ENCODE assay signal across 9 mouse cellular contexts in genomic region chr5:106815923-106816654, GRCm38 (mm10).
A peak's percentile ranks its signal among the peaks of the same experiment; 100 is the strongest.
DNase-seq lines count a peak whose midpoint lies in the region; ATAC-seq and TF ChIP-seq lines count a peak whose summit lies in the region.
"Had no signal": no experiment of that assay in that cellular context is flagged by ENCODE, and none has a peak within 500 bp of the region (broad histone marks: within the 10 kb centered on the region; RNA-seq: fewer than 3 reads in every experiment).

No protein-coding gene starts in this region.

- H3K4me3 ChIP-seq in limb, embryonic 15.5 days: 0 out of 2 replicates have a peak overlapping the region, but pooled peaks have one; percentile 9
- H3K4me3 ChIP-seq in stomach, postnatal 0 days (ENCODE audit: low read depth, low read length): no peak overlapping the region

- ATAC-seq in CD4-positive, CD25-positive, alpha-beta regulatory T cell, adult 4 months: no peak
- ATAC-seq in limb, embryonic 15.5 days (ENCODE audit: insufficient number of reproducible peaks, low FRiP score, low TSS enrichment, low read depth): no peak
- ATAC-seq in stomach, postnatal 0 days (ENCODE audit: low FRiP score, low TSS enrichment): no peak

- intact Hi-C loops in left cerebral cortex, postnatal 10 days (cut with DNase I): no loop called here

- TF ChIP-seq EP300 in stomach, postnatal 0 days (optimal IDR thresholded peaks at IDR 0.05): no peak

- WGBS in limb, embryonic 15.5 days: 52% methylated on average over 15 of the region's 15 CpGs
- WGBS in stomach, postnatal 0 days: 55% methylated on average over 15 of the region's 15 CpGs

- no peaks in the 10 kb centered on the region for H3K9me3 ChIP-seq in limb, embryonic 15.5 days
- H3K9me3 ChIP-seq in stomach, postnatal 0 days (ENCODE audit: control insufficient read depth, low read length): no peaks in the 10 kb centered on the region

- no peak overlapping the region for H3K27ac ChIP-seq in limb, embryonic 15.5 days
- no peak overlapping the region for H3K27ac ChIP-seq in stomach, postnatal 0 days (replicated peaks)

- DNase-seq in CD4-positive, CD25-positive, alpha-beta regulatory T cell, adult 2 months (ENCODE audit: low read depth, low spot score): peak; percentile 9
- DNase-seq in retina, embryonic 14.5 days (ENCODE audit: low spot score): peak; percentile 2
- DNase-seq in retina, postnatal 1 day: no peak
- no peak for DNase-seq in stomach, postnatal 0 days (ENCODE audit: low spot score)
- DNase-seq in spleen, postnatal 4 days (ENCODE audit: low spot score in 2 of 2): no peak
- no peak for DNase-seq in left cerebral cortex, postnatal 10 days (ENCODE audit: extremely low spot score in 1 of 2, low spot score in 2 of 2)
- DNase-seq: embryo, embryonic 11 days had no signal

- 0 out of 2 replicates have a peak overlapping the region, but pooled peaks have one; percentile 4 for H3K4me2 ChIP-seq in limb, embryonic 15.5 days
- 0 out of 2 replicates have a peak overlapping the region, but pooled peaks have one; percentile 0 for H3K4me2 ChIP-seq in stomach, postnatal 0 days (replicated peaks; ENCODE audit: low read depth)

- no peaks in the 10 kb centered on the region; the same call in 1 of the 2 replicates for H3K27me3 ChIP-seq in limb, embryonic 15.5 days
- H3K27me3 ChIP-seq in stomach, postnatal 0 days (ENCODE audit: control insufficient read depth, insufficient read depth, low read length): no peaks in the 10 kb centered on the region

- H3K4me1 ChIP-seq in limb, embryonic 15.5 days: no peaks in the 10 kb centered on the region
- no peaks in the 10 kb centered on the region for H3K4me1 ChIP-seq in stomach, postnatal 0 days (replicated peaks; ENCODE audit: control insufficient read depth, insufficient read depth)

- TF ChIP-seq CTCF in stomach, postnatal 0 days (IDR thresholded peaks at IDR 0.05; ENCODE audit: low read depth): no peak

- no peaks in the 10 kb centered on the region for H3K36me3 ChIP-seq in limb, embryonic 15.5 days
- H3K36me3 ChIP-seq in stomach, postnatal 0 days (ENCODE audit: control insufficient read depth, insufficient read depth, low read length): no peaks in the 10 kb centered on the region

- no peak overlapping the region for H3K9ac ChIP-seq in limb, embryonic 15.5 days
- H3K9ac ChIP-seq in stomach, postnatal 0 days (ENCODE audit: low read length): no peak overlapping the region

Comparison
In these comparisons a context has a peak if more than half of its experiments do, and no peak if none do; other contexts are left out.
1. DNase-seq: peak in CD4-positive, CD25-positive, alpha-beta regulatory T cell, adult 2 months (single experiment) and retina, embryonic 14.5 days (single experiment); none in retina, postnatal 1 day (single experiment), stomach, postnatal 0 days (single experiment), spleen, postnatal 4 days (0 of 2) and left cerebral cortex, postnatal 10 days (0 of 2).